Mouse (Mus musculus): Measurements from ENCODE around the gene Iqcf1.

The Iqcf1 gene

DNA sequence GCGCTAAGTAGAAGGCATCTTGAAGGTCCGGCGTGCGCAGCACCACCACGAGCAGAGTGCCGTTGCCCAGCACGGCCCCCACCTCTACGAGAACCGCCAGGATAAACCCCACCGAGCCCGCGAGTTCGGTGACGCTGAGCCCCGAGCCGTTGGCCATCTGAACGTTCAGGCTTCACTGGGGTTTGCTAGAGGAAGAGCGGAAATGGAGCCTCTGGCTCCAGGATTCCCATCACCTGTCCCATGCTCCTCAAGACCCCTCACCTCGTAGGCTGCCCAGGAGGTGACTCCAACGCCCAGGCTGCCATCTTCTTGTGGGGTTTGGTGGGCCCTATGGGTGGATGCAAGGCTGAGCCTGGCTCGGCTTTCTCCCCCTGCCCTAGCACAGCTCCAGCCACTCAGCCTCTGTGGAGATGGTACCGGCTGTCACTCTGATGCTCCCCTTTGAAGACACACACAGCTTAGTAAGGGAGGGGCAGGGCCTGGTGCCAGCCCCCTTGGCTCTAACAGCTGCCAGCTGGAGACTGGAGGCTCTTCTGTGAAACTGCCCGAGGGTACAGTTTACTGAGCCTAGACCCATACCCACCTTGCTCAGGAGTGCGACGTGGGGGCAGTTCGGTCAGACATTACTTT lies 34.1 kb upstream of the Iqcf1 start, which contains the start of gene Gpr62:
Gpr62 (minus strand) TSS at position 368 of the 630 bp plus-strand sequence.
- DNase-seq (ENCODE audit: low spot score) = no peak

DNA sequence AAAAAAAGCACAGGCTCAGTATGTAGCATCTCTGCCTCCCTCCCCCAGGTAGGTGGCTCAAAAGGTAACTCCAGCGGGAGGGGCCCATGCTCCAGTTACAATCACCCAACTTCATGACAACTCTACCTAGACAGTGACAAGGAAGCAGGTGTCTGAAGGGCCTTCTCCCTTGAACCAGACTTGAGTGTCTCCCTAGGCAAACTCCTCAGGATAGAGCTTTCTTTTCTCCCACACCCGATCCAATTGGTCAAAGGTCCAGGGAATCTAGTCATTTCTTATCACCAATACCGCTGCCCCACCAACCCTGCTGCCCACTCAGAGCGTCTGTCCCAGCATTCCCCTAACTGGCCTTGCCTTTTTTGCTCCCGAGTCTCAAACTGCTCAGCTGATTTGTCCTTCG lies 33.0 kb upstream of the Iqcf1 start:
- DNase-seq (ENCODE audit: low spot score) = no peak

DNA sequence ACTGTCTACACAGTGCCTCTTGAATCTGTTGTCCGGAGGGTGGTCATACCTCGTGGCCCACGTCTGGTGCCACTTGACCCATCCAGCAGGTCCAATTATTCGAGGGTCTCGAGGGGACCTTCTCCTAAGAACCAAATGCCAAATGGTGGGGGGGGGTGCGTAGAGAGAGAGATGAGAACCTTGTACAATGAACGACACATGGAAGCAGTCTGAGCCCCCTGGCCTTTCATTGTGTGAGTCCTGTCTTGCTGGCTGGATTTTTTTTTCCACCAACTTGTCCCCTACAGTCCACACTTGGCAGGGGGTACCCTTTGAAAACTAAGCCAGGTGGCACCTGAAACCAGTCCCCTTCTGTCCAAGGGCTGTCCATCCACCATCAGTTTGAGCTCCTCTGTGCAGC lies 32.0 kb upstream of the Iqcf1 start:
- no peak for DNase-seq (ENCODE audit: low spot score)

DNA sequence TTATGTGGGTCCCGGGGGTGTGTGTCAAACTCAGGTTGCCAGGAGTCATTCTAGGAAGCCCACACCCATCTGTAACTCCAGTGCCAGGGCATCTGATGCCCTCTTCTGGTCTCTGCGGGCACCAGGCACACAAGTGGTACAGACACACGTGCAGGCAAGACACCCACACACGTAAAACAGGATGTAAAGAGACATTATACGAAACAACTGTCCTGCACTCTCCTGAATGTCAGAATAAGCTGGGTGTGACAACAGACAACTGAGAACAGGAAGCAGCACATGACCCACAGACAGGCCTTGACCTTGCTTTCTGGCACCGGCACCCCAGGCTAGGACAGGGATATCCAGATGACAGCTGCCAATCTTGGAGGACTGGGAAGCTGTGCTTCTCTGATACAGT lies 30.4 kb upstream of the Iqcf1 start:
- DNase-seq (ENCODE audit: low spot score) = no peak

DNA sequence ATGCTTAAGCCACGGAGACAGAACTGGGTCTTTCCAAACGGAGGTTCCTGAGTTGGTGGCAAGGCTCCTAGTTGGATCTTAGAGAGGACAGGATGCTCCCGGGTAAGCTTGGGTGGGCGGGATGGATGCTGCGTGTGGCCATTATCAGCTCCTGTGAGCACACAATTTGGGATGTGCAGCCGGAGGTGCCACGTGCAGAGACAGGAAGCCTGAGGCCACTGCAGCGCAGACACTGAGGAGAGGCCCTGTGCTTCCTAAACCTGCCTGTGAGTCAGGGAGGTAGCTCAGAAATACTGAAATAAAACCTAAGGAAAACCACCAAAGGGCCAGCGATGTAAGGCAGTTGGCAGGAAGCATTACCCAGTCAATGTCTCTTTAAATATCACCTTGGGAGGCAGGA lies 30.0 kb upstream of the Iqcf1 start:
- DNase-seq (ENCODE audit: low spot score) = no peak

DNA sequence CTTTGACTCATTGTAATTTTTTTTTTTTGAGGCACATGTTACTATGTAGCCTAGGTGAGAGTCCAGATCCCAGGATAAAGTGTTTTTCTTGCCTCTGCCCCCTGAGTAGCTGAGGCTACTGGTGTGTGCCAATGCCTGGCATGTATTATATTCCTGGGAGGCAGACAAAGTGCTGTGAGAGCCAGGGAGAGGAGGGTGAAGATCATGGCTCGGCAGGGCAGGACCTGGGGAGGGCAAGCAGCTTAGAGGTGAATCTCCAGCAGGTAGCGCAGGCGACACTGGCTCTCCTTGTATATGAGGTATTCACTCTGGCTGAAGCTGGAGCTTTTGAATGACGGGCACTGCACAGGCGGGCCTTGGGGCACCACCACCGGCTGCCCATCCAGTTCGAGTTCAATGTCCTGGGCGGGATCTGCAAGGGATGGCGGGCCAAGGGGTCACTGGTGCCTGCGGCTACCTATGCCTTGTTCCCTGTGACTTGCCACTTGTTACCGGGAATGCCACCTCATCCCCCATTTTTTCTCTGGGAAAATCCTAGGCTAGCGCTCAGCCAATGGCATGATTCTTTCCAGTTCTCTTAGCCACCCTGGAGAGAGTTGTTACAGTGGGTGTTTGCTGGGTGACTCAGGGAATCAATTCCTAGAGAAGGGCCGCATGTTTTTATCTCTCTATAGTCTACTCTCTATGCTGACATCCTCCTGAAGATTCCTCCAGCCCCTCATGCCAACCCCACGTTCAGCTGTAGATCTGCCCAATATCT lies 28.6 kb upstream of the Iqcf1 start:
- DNase-seq (ENCODE audit: low spot score) = no peak

DNA sequence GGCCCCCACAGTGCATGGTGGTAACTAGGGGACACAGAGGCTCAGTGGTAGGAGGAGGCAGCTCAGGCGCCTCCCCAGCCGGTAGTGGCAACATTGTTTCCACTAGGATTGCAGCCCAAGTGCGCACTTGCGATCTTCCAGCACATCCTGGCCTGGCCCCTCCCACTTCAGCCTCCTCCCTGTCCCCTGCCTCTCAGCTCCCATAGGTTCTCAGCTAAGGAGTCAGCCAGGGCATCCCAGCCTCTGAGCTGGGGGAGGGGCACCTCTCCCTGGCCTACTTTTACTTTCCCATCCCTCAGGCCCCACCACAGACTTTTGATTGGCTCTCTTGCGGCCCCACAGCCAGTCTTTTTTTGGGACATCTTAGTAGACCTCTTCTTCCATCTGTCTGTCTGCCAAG lies 27.9 kb upstream of the Iqcf1 start:
- DNase-seq (ENCODE audit: low spot score) = no peak

DNA sequence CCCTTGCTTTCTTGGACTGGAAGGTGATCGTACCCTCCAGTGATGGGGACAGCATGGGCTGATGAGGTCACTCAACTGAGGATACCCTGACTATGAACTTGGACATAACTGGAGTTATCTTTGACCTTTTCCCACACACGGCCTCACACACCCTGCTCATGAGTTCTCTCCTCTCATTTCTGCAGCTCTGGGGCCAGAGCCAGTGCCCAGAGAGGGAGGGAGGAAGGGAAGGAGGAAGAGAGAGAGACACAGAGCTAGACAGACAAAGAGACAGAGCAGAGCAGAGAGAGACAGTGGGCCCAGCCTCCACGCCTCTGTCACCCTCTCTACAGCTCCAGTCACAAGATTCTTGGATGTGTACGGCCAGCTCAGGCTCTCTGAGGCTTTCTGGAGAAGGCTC lies 27.4 kb upstream of the Iqcf1 start:
- DNase-seq (ENCODE audit: low spot score) = peak; percentile 59

DNA sequence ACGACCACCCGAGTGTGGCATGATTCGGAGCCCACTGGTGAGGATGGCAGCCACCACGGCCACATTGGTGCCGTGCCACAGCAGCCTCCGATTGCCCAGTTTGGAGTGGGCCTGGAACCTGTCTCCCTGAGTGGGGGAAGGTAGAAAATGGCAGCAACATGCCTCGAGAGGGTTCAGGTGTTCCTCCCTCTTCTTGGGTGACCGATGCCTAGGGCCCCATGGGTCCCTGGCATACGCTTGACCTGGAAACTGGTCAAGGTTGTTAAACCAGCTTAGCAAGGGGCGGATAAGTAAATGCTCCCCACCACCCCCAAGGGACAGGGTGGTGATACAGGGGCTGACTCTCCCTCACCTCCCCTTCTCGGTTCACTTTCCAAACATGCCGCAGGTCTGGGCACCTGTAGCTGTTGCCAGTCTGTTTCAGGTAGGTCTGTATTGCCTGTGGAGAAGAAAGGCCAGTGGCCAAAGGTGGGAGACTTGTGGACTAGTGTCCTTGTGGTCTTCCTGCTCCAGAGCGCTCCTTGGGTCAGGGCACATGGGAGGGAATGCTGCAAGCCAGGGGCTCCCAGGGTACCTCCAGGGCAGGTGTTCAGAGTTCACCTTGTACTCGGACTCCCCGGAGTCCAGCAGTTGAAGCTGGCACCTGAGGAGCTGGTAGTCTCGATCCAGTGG lies 26.6 kb upstream of the Iqcf1 start:
- no peak for DNase-seq (ENCODE audit: low spot score)

DNA sequence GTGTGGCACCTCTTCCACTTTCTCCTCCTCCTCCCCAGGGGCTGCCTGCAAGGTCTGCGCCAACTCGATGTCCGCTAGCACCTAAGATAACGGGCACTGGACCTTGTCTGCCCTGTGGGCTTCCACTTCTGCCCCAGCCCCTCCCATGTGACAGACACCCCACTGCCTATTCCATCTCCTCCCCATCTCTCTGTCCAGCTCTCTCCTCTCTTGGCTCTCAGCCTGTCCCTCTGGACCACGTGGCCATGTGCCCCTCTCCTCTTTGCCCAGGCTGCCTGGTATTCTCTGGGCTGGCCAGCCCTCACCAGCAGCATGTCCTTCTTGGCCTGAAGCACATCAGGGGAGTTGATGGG lies 26.0 kb upstream of the Iqcf1 start:
- no peak for DNase-seq (ENCODE audit: low spot score)

DNA sequence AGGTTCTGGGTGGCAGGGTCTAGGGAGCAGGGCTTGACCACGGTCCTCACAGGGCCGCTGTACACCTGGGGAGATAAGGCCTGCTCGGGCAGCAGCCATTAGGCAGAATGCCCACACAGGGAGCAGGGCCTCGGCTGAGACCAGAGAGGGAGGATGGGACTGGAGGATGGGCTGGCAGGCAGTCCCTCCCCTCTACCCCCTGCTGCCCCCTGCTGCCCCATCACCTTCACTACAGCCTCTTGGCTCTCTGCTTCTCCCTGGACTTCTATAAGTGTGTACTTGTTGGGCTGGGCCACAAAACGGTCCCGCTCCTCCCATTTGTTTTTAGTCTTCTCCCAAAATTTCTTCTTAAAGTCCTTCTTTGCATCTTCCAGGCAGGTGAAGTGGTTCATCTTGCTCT lies 25.3 kb upstream of the Iqcf1 start:
- DNase-seq (ENCODE audit: low spot score) = peak; percentile 82

DNA sequence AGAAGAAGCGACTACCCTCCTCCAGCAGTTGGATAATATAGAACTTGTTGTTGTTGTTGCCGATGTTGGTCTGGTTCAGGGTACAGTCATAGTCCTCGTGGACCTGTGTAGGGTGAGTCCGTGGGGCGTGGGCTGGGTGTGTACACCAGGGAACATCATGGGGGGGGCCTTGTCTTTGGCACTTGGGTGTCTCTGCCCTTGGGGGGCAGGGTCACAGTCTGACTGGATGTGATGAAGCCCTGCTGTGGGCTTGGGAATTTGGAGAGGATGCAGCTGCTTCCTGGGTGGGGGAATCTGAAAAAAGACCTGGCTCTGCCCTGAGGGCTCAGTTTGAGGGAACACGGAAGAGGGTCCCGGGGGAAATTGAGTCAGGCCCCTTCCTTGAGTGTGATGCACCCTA lies 24.7 kb upstream of the Iqcf1 start:
- peak; percentile 34 for DNase-seq (ENCODE audit: low spot score)

DNA sequence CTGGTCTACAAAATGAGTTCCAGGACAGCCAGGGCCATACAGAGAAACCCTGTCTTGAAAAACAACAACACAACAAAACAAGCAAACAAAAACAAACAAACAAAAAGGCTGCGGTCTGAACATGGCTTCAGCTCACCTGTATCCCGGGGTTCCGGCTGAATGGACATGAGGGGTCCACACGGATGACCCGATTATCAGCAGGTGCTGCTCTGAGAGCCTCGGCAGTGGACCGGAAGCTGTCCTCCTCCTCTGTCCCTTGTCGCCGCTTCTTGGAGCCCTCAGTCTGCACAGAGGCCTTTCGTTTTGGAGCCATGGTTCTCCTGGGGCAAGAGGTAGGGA lies 24.1 kb upstream of the Iqcf1 start, which contains the start of gene Rrp9:
Rrp9 (plus strand) TSS at position 301 of the 339 bp plus-strand sequence.
- no peak for DNase-seq (ENCODE audit: low spot score)

DNA sequence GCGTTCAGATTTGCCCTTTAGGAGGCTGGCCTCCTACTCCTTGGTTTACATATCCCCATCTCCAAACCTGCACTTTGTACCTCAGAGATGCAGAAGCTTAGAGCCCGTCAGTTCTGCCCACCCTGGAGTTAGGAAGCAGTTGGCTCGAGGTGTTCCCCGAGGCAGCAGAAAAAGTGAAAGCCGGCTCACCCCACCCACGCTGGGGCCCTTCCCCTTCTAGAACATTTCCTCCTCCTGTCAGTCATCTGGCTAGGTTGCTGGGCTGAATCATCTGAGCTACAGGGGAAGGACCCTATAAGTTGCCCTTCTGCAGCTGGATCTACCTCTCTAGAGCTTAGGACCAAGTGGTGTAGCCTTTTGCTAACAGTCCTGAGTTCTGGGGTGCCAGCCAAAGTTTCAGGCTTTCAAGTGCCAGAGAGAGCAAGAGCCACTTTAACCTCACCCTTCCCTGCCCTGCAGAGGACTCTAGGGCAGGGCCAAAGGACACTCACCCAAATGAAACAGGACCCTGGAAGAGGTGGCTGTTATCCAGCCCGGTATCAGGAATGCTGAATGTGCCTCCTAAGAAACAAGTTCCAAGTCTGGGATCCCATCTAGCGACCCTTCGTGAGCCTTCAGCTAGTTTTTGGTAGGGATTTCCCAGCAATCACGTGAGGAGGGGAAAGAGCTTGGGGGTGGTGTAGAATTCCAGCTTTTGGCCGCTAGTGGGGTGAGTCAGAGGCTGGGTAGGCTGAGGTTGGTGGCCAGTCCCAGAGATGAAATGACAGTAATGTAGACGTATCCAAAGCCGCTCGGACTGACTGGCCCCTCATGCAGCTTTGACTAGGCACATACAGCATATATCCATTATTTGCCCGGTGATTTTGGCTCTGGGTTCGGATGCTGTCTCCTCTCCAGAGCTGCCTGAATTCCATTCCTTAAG lies 23.5 kb upstream of the Iqcf1 start:
- peak; percentile 93 for DNase-seq (ENCODE audit: low spot score)

DNA sequence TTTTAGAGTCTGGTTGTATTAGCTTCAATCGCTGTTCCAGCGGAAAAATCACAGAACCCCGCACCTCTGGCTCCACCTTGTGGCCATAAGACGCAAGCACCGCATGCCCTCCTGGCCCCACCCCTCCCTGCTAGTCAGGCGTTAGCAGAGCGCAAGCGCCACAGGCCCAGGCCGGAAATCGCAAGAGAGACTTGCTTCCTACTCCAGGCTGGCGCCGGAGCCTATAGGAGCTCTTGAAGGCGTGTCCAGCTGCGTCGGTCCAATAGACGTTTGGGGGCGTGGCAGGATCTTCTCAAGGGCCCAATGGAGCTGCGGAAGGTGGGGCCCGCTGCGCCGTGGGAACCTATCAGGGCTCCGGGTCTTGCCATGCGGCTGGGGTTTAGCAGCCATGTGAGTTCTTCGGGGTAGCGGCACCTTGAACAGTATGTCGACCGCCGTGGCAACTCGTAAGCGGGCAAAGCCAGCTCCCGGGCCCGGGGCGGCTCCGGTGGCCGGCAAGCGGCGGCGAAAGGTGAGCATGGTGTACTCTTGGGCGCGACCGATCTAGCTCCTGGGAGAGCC lies 22.8 kb upstream of the Iqcf1 start, which contains the start of gene Parp3:
Parp3 (minus strand) TSS at position 26 of the 561 bp plus-strand sequence.
- peak; percentile 100 for DNase-seq (ENCODE audit: low spot score)

DNA sequence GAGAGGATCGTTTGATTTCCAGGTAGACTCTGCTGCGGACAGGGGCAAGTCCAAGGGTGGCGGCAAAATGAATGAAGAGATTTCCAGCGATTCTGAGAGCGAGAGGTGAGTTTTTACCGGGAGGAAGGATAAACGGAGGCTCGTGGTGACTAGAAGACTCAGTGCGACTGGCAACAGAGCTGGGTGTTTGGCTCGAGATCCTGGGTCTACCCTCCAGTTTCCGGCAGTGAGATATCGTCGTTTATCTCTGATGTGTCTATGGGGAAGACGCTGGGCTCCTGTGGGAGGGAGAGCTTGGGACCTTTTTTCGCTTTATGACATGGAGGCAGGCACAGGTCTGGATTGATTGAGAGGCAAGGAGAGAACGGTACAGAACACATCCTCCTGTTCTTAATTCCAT lies 22.1 kb upstream of the Iqcf1 start:
- DNase-seq (ENCODE audit: low spot score) = no peak

DNA sequence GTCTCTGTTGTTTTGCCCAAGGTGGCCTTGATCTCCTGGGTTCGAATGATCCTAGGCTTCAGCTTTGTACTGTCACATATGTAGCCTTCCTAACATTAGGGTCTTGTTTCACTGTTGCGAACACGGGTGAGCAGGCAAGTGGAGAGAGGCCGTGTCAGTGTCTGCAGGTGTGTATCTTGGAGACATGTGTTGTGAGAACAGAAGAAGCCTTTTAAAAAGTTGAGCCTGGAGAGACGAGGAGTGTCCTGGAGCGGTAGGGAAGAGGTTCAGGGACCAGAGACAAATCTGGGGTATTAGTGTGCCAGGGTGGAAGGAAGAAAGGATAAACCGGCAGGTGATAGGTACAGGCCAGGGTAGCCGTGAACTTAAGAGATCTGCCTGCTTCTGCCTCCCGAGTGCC lies 21.7 kb upstream of the Iqcf1 start:
- DNase-seq (ENCODE audit: low spot score) = no peak

DNA sequence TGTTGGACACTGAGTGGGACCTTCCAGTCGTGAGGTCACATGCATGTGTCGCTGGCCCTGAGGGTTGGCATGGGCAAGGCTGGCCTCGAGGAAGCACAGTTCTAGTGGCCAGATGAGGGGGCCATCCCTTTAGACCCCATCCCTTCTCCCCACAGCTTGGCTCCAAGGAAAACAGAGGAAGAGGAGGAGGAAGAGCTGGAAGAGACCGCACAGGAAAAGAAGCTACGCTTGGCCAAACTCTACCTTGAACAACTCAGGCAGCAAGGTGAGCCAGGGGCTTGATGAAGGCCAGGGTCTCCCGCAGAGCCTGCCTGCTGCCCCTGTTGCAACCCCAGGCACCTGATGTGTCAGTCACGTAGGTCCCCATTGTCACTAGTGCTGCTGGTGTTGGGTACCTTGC lies 19.2 kb upstream of the Iqcf1 start:
- DNase-seq (ENCODE audit: low spot score) = no peak

DNA sequence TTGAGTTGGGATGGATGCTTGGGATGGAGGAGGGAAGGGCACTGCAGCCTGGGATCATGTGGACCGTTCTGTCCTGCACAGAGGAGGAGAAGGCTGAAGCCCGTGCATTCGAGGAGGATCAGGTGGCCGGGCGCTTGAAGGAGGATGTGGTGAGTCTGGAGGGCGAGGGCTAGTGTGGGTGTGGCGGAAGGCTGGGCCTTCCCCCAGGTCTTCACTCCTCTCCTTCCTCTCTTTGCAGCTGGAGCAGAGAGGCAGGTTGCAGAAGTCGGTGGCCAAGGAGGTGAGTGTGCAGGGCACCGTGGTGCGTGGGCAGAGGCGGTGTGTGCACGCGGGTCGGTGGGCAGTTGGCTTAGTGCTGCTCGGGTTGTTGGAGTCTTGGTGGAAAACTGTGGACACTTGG lies 18.7 kb upstream of the Iqcf1 start:
- no peak for DNase-seq (ENCODE audit: low spot score)

DNA sequence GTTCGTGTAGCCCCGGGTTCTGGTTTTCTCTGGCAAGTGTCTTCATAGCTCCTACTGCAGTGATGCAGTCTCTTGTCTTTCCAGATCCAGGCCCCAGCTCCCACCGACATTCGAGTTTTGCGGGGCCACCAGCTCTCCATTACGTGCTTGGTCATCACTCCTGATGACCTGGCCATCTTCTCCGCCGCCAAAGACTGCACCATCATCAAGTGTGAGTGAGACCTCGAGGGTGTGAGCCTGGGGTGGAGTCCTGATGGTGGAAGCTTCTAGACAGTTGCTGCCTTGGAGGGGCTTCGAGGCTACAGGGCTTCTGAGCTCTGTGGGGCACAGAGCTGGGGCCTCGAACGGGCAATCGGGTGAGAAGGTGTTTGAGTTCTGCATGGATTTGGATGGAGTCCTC lies 18.1 kb upstream of the Iqcf1 start:
- no peak for DNase-seq (ENCODE audit: low spot score)

DNA sequence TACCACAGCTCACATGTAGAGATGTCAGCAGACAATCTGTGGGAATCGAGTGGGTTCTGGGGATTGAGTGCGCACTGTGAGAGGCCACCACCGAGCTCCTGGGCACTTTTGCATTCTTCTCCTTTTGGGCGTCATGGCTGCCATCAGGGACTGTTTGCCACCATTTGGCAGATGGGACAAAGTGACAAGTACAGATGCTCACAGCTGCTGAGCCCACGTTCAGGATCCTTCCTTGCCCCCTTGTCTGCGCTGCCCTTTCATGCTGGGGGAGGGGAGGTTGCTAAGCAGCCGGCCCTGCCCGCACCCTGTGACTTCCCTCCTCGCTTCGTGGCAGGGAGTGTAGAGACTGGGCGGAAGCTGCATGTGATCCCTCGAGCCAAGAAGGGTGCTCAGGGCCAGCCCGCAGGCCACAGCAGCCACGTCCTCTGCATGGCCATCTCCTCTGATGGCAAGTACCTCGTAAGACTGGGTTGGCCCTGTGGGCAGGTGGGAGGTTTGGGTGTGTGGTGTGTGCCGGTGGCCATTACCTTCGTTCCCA lies 17.1 kb upstream of the Iqcf1 start:
- DNase-seq (ENCODE audit: low spot score) = no peak

DNA sequence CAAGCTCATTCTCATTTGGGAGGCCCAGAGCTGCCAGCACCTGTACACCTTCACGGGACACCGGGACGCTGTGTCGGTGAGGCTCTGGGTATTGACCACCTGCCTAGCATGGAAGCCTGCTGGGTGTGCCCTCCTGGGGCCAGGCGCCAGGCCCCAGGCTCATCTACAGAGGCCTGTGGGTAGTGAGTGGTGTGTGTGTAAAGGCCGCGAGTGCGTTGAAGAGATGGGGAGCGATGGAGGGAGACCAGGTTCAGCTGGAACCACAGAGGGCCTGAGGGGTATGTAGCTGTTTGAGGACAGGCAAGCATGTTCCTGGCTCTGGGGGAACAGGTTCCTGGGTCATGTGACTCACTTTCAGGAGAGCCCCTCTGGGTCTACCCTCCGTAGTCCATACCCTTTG lies 16.6 kb upstream of the Iqcf1 start:
- no peak for DNase-seq (ENCODE audit: low spot score)
